Mouse (Mus musculus) heart, adult 2 months (tissue): ENCODE measurements around the gene Exoc7. TPM values are rescaled to one million over a fixed set of nuclear protein-coding genes. Genes with fewer than 3 reads are reported as not detected.

Experiments used
- DNase-seq, 2 experiments: peaks; one replicate each; pipeline ENCODE4 v3.0.0; 2021
- H3K27ac ChIP-seq: fragments of 200-600 bp; 2 replicates; pipeline ENCODE4 v1.8.1; 2022
- H3K27me3 ChIP-seq: fragments of 200-500 bp; 2 replicates; pipeline ENCODE4 v1.6.1; 2012; ENCODE audit warnings: mild to moderate bottlenecking, low read length, inconsistent platforms, mixed read lengths; ENCODE audit not compliant: control insufficient read depth, insufficient read depth
- H3K36me3 ChIP-seq: fragments of 200-500 bp; 2 replicates; pipeline ENCODE4 v1.6.1; 2012; ENCODE audit warnings: low read length, inconsistent platforms; ENCODE audit not compliant: control insufficient read depth, insufficient read depth
- H3K4me1 ChIP-seq: fragments of 200-500 bp; 2 replicates; pipeline ENCODE4 v1.6.1; 2011; ENCODE audit warnings: low read length; ENCODE audit not compliant: control insufficient read depth, insufficient read depth
- H3K4me3 ChIP-seq: fragments of 200-600 bp; 2 replicates; pipeline ENCODE4 v1.8.1; 2022
- H3K79me2 ChIP-seq: fragments of 200-500 bp; replicated peaks from 2 replicates; pipeline ENCODE4 v1.6.1; 2012; ENCODE audit warnings: mild to moderate bottlenecking, inconsistent platforms, low read length, moderate library complexity, mixed read lengths; ENCODE audit not compliant: control insufficient read depth, insufficient read depth
- H3K9ac ChIP-seq: fragments of 200-500 bp; 2 replicates; pipeline ENCODE4 v1.6.1; 2012; ENCODE audit warnings: low read depth, mild to moderate bottlenecking, control low read depth, inconsistent platforms, low read length, mixed read lengths
- CTCF ChIP-seq: fragments of 200-600 bp; IDR thresholded peaks from 2 replicates; pipeline ENCODE4 v1.8.1; 2022; ENCODE audit warnings: antibody characterized with exemption, mild to moderate bottlenecking, moderate library complexity
- EP300 ChIP-seq: fragments of 200-500 bp; IDR thresholded peaks from 2 replicates; pipeline ENCODE4 v1.6.1; 2011; ENCODE audit warnings: low read depth, low read length, control low read depth; ENCODE audit not compliant: insufficient read depth
- POLR2A ChIP-seq: fragments of 200-500 bp; IDR thresholded peaks from 2 replicates; pipeline ENCODE4 v1.6.1; 2011; ENCODE audit warnings: mild to moderate bottlenecking, low read depth, low read length, control low read depth; ENCODE audit not compliant: insufficient read depth
- WGBS: fragments of 180-500 bp; shearing (Covaris S2); methylation state at CpG from one replicate; pipeline ENCODE4 v1.1.7; 2018; 5-methylcytosine and 5-hydroxymethylcytosine counted together
- intact Hi-C: fragments of 180-260 bp; cut with DNase I; formaldehyde crosslinking; loops from one replicate; pipeline ENCODE4 v1.15.1; 2025
- polyA plus RNA-seq: library from polyadenylated mRNA; depleted of rRNA; stranded (reverse); fragments of >200 nt; gene quantifications from 2 replicates; pipeline ENCODE4 v1.2.3, GENCODE M21; 2012
- total RNA-seq, 2 experiments: library from RNA; stranded (reverse); gene quantifications; 2 replicates each; pipeline ENCODE4 v1.2.3; 2021

Exoc7 gene
- total and polyA plus RNA-seq, 3 experiments = 28.0 to 44.0 (median 43.7) TPM

DNA sequence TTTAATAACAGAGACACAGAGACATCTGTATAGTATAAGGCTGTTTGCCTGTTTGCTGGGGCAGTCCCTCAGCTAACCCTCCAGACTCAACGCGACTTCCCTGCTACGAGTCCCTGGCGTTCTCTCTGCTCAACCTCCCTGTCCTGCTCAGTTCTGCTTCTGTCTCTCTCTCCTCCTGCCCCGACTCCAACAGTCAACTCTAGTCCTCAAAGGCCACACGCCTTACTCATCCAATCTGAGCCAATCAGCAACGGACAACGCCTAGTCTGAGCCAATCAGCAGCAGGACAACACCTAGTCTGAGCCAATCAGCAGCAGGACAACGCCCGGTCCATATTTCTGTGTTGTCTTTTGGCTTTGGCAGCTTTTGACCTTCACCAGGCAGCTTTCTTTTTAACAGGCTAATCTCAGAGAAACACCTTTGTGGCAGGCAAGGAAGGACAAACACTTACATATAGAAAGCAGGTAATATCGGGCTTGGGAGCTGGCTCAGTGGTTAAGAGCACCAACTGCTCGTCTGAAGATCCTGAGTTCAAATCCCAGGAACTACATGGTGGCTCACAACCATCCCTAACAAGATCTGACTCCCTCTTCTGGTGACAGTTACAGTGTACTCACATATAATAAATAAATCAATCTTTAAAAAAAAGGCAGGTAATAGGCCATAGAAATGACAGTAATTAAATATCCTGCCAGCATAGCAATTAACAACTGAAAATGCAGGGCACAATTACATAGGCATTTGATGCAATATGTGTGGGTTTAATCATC is 914 bp upstream of the Exoc7 start:
- 91% methylated on average over 12 of the region's 12 CpGs for WGBS
- TF ChIP-seq CTCF (no peak), POLR2A (no peak)

DNA sequence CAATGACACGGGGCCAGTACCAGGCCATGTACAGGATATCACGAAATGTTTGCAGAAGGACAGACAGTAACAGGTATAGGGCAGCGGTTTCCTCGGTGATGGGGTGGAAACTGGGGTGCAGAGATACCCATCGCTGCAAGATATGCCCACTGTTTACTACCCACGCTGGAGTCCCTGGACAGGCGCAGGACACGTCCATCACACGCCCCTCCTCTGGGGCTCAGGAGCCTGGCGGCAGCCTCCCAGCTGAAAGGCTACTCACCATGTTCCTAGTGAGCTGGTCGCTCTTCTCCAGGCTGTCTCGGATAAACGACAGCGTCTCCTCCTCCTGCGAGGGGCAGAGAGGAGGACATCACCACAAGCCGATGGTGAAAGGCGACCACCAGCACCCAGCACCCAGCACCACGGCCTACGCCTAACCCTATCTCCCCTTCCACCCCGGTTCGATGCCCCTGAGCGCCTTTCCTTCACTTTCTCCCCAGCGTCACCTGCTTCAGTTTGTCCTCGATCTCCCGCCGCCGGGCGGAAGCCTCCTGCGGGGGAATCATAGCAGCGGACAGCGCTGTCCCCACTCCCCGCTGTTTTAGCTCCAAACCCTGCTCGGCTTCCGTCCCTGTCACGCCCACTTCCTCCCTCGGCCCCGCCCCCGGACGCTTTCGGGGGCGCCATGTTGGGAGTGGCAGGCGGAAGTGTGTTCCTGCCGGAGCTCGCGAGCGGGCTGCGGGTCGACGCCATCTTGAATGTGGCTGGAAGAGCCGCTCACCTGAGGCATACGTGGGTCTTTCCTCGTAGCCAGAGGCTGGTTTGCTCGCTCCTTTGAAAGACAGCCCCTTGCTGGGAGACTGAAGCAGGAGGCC is 679 bp downstream of the Exoc7 start:
- intact Hi-C loops = loop anchor here (2.0 kb wide), 1 partner anchor 32 kb away; the partner anchor contains the start of gene Srp68
- TF ChIP-seq CTCF (0 out of 2 replicates have a peak, but pooled peaks have one; percentile 6), EP300 (peak; percentile 66; the same call in 1 of the 2 replicates), POLR2A (peak; percentile 69)

More for the DNA sequence above, 914 bp upstream of the Exoc7 start:
- Histone ChIP-seq H3K27ac (no peak overlapping the region), H3K4me3 (no peak overlapping the region), H3K4me1 (no peaks in the 10 kb centered on the region; the same call in 1 of the 2 replicates), H3K36me3 (no peaks in the 10 kb centered on the region), H3K79me2 (no peaks in the 10 kb centered on the region), H3K9ac (no peak overlapping the region), H3K27me3 (no peaks in the 10 kb centered on the region)
- intact Hi-C loops = loop anchor here (2.0 kb wide), 1 partner anchor 33 kb away; the partner anchor contains the start of gene Srp68
- DNase-seq = no peak

DNA sequence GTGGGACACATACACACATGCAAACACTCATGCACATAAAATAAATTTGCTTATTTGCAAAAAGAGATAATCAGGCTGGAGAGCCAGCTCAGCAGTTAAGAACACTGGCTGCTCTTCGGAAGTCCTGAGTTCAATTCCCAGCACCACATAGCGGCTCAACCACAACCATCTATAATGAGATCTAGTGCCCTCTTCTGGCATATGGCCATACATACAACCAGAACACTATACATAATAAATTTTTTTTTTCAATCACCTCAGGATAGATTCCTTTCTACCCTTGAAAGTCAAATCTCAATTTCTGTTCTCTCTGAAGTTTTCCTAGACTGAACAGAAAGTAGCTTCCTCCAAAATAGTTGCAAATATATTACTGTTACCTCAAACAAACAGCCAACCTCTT is 1.6 kb downstream of the Exoc7 start:
- no peak for DNase-seq
- Histone ChIP-seq H3K27ac (no peak overlapping the region), H3K9ac (no peak overlapping the region), H3K79me2 (no peaks in the 10 kb centered on the region), H3K27me3 (no peaks in the 10 kb centered on the region), H3K4me3 (no peak overlapping the region; the same call in 1 of the 2 replicates), H3K36me3 (no peaks in the 10 kb centered on the region), H3K4me1 (no peaks in the 10 kb centered on the region; the same call in 1 of the 2 replicates)
- WGBS = 96% methylated on average over 2 of the region's 2 CpGs
- TF ChIP-seq EP300 (no peak), CTCF (no peak), POLR2A (no peak)
- intact Hi-C loops = no loop called here

More for the DNA sequence above, 679 bp downstream of the Exoc7 start:
- WGBS = 1% methylated on average over 53 of the region's 53 CpGs
- Histone ChIP-seq H3K27ac (peak overlapping the region; percentile 84), H3K36me3 (no peaks in the 10 kb centered on the region), H3K9ac (peak overlapping the region; percentile 77), H3K27me3 (no peaks in the 10 kb centered on the region), H3K79me2 (no peaks in the 10 kb centered on the region), H3K4me1 (no peaks in the 10 kb centered on the region; the same call in 1 of the 2 replicates), H3K4me3 (peak overlapping the region; percentile 76)
- DNase-seq = peak; percentile 92 to 94

DNA sequence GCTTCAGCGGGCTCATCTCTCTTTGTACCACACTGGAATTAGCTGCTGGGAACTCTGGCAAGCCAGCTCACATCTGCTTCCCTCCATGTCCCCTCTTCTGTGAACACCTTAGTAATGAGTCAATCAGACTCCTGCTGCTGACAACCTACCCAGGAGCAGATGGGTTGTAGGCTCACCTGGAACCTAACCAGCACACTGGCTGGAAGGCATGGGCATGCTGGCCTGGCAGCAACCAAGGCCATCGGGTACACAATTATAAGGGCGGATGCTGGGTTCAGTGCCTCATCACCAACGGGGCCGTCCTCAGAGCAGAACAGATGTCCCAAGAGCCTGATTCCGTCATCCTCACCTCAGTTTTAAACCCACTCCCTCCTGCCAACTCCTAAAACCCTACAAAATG is 8.4 kb downstream of the Exoc7 start:
- Histone ChIP-seq H3K4me3 (no peak overlapping the region), H3K27ac (no peak overlapping the region), H3K4me1 (no peaks in the 10 kb centered on the region), H3K79me2 (no peaks in the 10 kb centered on the region), H3K36me3 (no peaks in the 10 kb centered on the region), H3K9ac (no peak overlapping the region), H3K27me3 (no peaks in the 10 kb centered on the region)
- WGBS = 94% methylated on average over 6 of the region's 6 CpGs
- no peak for TF ChIP-seq CTCF
- no peak for TF ChIP-seq POLR2A
- TF ChIP-seq EP300 = no peak
- intact Hi-C loops = no loop called here
- no peak for DNase-seq

DNA sequence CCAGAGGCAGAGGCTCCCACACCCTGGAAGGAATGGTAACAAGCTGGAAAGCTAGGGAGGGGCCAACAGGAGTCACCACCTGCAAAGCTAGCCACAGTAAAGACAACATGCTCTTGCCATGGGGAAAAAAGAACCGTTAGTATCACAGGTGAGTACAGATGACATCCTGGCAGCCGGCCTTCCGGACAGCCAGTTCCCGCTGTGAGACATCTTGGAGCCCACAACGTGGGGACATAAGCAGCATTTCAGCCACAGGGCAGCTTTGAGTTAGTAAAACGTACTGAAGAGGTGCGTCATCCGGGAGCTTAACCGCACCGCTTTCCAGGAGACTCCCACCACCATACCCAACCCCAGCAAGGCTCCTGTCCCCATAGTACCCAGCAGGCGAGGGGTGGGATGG is 8.8 kb downstream of the Exoc7 start:
- H3K4me3 ChIP-seq = no peak overlapping the region
- no peaks in the 10 kb centered on the region for H3K4me1 ChIP-seq
- no peak for DNase-seq
- H3K36me3 ChIP-seq = no peaks in the 10 kb centered on the region
- intact Hi-C loops = no loop called here
- 92% methylated on average over 11 of the region's 11 CpGs for WGBS
- H3K27ac ChIP-seq = no peak overlapping the region
- no peak overlapping the region for H3K9ac ChIP-seq
- no peak for TF ChIP-seq CTCF
- no peak for TF ChIP-seq EP300
- TF ChIP-seq POLR2A = no peak
- H3K27me3 ChIP-seq = no peaks in the 10 kb centered on the region
- H3K79me2 ChIP-seq = no peaks in the 10 kb centered on the region

DNA sequence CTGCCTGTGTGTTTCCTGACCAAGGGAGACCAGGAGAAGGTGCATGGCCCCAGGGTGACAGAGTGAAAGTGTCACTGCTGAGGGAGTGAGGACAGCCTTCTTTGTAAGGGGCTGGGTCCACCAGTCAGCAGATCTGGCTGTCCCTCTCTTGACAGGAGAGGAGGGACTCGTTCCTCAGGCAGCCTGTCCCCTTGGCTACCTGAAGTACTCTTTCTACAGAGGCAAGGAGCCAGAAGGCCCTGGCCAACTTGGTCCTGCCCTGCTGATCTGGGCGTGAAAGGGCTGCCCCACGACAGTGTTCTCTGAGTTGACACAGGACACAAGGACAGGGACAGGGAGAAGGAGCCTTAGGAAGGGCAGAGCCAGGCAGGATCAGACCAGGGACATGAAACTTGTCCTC is 10.0 kb downstream of the Exoc7 start:
- DNase-seq = no peak
- TF ChIP-seq EP300 (no peak), POLR2A (no peak), CTCF (no peak)
- Histone ChIP-seq H3K4me3 (no peak overlapping the region), H3K27ac (no peak overlapping the region), H3K4me1 (no peaks in the 10 kb centered on the region), H3K27me3 (no peaks in the 10 kb centered on the region), H3K9ac (no peak overlapping the region), H3K79me2 (no peaks in the 10 kb centered on the region), H3K36me3 (no peaks in the 10 kb centered on the region)
- intact Hi-C loops = no loop called here
- 72% methylated on average over 3 of the region's 3 CpGs for WGBS
